Mouse (Mus musculus) embryonic facial prominence, embryonic 12.5 days (tissue): ENCODE results near the gene Slfn3. TPM values are rescaled to one million over a fixed set of nuclear protein-coding genes. Genes with fewer than 3 reads are reported as not detected.
"Not testable (repeated sequence)": the region's sequence is repeated elsewhere in the genome, so short reads cannot be mapped to it uniquely, and the experiment has no call there.

Experiments used
- ATAC-seq: fragments of 200-750 bp; cut with Nextera tagmentation; 2 replicates; pipeline ENCODE4 v1.8.0; 2017; ENCODE audit not compliant: insufficient number of reproducible peaks, insufficient read depth, low FRiP score, low TSS enrichment
- H3K27ac ChIP-seq: fragments of 300-500 bp; sonication (generic); 2 replicates; pipeline ENCODE4 v1.5.1; 2016; ENCODE audit warnings: mild to moderate bottlenecking
- H3K27me3 ChIP-seq: fragments of 300-500 bp; sonication (generic); 2 replicates; pipeline ENCODE4 v1.6.1; 2016; ENCODE audit warnings: mild to moderate bottlenecking, moderate library complexity
- H3K36me3 ChIP-seq: fragments of 300-500 bp; sonication (generic); 2 replicates; pipeline ENCODE4 v1.6.1; 2016; ENCODE audit warnings: mild to moderate bottlenecking
- H3K4me1 ChIP-seq: fragments of 300-500 bp; sonication (generic); 2 replicates; pipeline ENCODE4 v1.6.1; 2016
- H3K4me2 ChIP-seq: fragments of 300-500 bp; sonication (generic); replicated peaks from 2 replicates; pipeline ENCODE4 v1.6.1; 2016; ENCODE audit warnings: mild to moderate bottlenecking, moderate library complexity
- H3K4me3 ChIP-seq: fragments of 300-500 bp; sonication (generic); 2 replicates; pipeline ENCODE4 v1.5.1; 2016; ENCODE audit warnings: mild to moderate bottlenecking
- H3K9ac ChIP-seq: fragments of 300-500 bp; sonication (generic); 2 replicates; pipeline ENCODE4 v1.6.1; 2016; ENCODE audit warnings: mild to moderate bottlenecking, moderate library complexity
- H3K9me3 ChIP-seq: fragments of 300-500 bp; sonication (generic); 2 replicates; pipeline ENCODE4 v1.6.1; 2016; ENCODE audit warnings: mild to moderate bottlenecking, moderate library complexity
- WGBS: fragments of 180-500 bp; shearing (Covaris S2); methylation state at CpG from one replicate; pipeline ENCODE4 v1.1.7; 2016; 5-methylcytosine and 5-hydroxymethylcytosine counted together
- polyA plus RNA-seq: library from polyadenylated mRNA; unstranded; fragments of >200 nt; fragmentation: Nextera tagmentation; extraction: Ambion mirVana; gene quantifications from 2 replicates; pipeline ENCODE4 v1.2.1, GENCODE M21; 2016

Slfn3 gene
- polyA plus RNA-seq, 1 experiment from 2014 or later: 2.4 TPM

- ATAC-seq: no peak
- H3K27me3 ChIP-seq: no peaks in the 10 kb centered on the region
- H3K4me2 ChIP-seq: no peak overlapping the region
- H3K4me3 ChIP-seq: no peak overlapping the region
- H3K36me3 ChIP-seq: no peaks in the 10 kb centered on the region
- H3K9ac ChIP-seq: no peak overlapping the region
- H3K27ac ChIP-seq: no peak overlapping the region
- H3K9me3 ChIP-seq: no peaks in the 10 kb centered on the region
- H3K4me1 ChIP-seq: no peaks in the 10 kb centered on the region
- 86% methylated on average over 7 of the region's 7 CpGs for WGBS
Measured at GRCm38 (mm10) chr11:83227926-83228723, 37.0 kb downstream of the Slfn3 start.

GRCm38 (mm10) chr11:83230966-83231365 lies 39.8 kb downstream of the Slfn3 start:
- Histone ChIP-seq H3K4me1 (no peaks in the 10 kb centered on the region), H3K27ac (no peak overlapping the region), H3K4me3 (no peak overlapping the region), H3K4me2 (no peak overlapping the region), H3K27me3 (no peaks in the 10 kb centered on the region), H3K9me3 (no peaks in the 10 kb centered on the region), H3K9ac (no peak overlapping the region), H3K36me3 (no peaks in the 10 kb centered on the region)
- no peak for ATAC-seq
- WGBS: 68% methylated on average over 3 of the region's 3 CpGs

GRCm38 (mm10) chr11:83233621-83234020 lies 42.5 kb downstream of the Slfn3 start:
- WGBS: 33% methylated on average over 5 of the region's 5 CpGs
- not testable (repeated sequence) for H3K9ac ChIP-seq, H3K4me1 ChIP-seq, ATAC-seq, H3K4me3 ChIP-seq, H3K27ac ChIP-seq, H3K36me3 ChIP-seq, H3K27me3 ChIP-seq, H3K4me2 ChIP-seq, H3K9me3 ChIP-seq

GRCm38 (mm10) chr11:83237390-83237789 lies 46.3 kb downstream of the Slfn3 start:
- not testable (repeated sequence) for H3K4me1 ChIP-seq, H3K9me3 ChIP-seq, H3K27me3 ChIP-seq, H3K4me2 ChIP-seq, ATAC-seq, H3K9ac ChIP-seq, H3K27ac ChIP-seq, H3K4me3 ChIP-seq, H3K36me3 ChIP-seq
- 86% methylated on average over 9 of the region's 9 CpGs for WGBS

GRCm38 (mm10) chr11:83238389-83238788 lies 47.3 kb downstream of the Slfn3 start:
- H3K27me3 ChIP-seq: no peaks in the 10 kb centered on the region
- H3K9me3 ChIP-seq: no peaks in the 10 kb centered on the region
- no peak for ATAC-seq
- H3K27ac ChIP-seq: no peak overlapping the region
- WGBS: 86% methylated on average over 2 of the region's 2 CpGs
- no peak overlapping the region for H3K9ac ChIP-seq
- no peak overlapping the region for H3K4me3 ChIP-seq
- H3K36me3 ChIP-seq: no peaks in the 10 kb centered on the region
- no peaks in the 10 kb centered on the region for H3K4me1 ChIP-seq
- H3K4me2 ChIP-seq: no peak overlapping the region

GRCm38 (mm10) chr11:83239811-83240210 lies 48.7 kb downstream of the Slfn3 start:
- Histone ChIP-seq H3K9ac (no peak overlapping the region), H3K36me3 (no peaks in the 10 kb centered on the region), H3K27ac (no peak overlapping the region), H3K9me3 (no peaks in the 10 kb centered on the region), H3K4me2 (no peak overlapping the region), H3K4me3 (no peak overlapping the region), H3K27me3 (no peaks in the 10 kb centered on the region), H3K4me1 (no peaks in the 10 kb centered on the region)
- 18% methylated on average over 2 of the region's 2 CpGs for WGBS
- ATAC-seq: no peak

GRCm38 (mm10) chr11:83257211-83257610 lies 66.1 kb downstream of the Slfn3 start:
- not testable (repeated sequence) for H3K27ac ChIP-seq, ATAC-seq, H3K4me3 ChIP-seq, H3K9me3 ChIP-seq, H3K9ac ChIP-seq, H3K36me3 ChIP-seq, H3K27me3 ChIP-seq, H3K4me1 ChIP-seq, H3K4me2 ChIP-seq
- 74% methylated on average over 5 of the region's 5 CpGs for WGBS

GRCm38 (mm10) chr11:83262673-83263072 lies 71.5 kb downstream of the Slfn3 start:
- no peak for ATAC-seq
- H3K4me2 ChIP-seq: no peak overlapping the region
- no peaks in the 10 kb centered on the region for H3K36me3 ChIP-seq
- WGBS: 90% methylated on average over 1 of the region's 1 CpGs
- no peak overlapping the region for H3K4me3 ChIP-seq
- no peaks in the 10 kb centered on the region for H3K9me3 ChIP-seq
- no peak overlapping the region for H3K27ac ChIP-seq
- no peaks in the 10 kb centered on the region for H3K4me1 ChIP-seq
- no peak overlapping the region for H3K9ac ChIP-seq
- no peaks in the 10 kb centered on the region for H3K27me3 ChIP-seq

GRCm38 (mm10) chr11:83263146-83263545 lies 72.0 kb downstream of the Slfn3 start:
- 58% methylated on average over 3 of the region's 3 CpGs for WGBS
- no peak for ATAC-seq

More at GRCm38 (mm10) chr11:83263146-83263545, 72.0 kb downstream of the Slfn3 start:
- Histone ChIP-seq H3K4me2 (no peak overlapping the region), H3K27ac (no peak overlapping the region), H3K9ac (no peak overlapping the region), H3K9me3 (no peaks in the 10 kb centered on the region), H3K36me3 (no peaks in the 10 kb centered on the region), H3K4me3 (no peak overlapping the region), H3K4me1 (no peaks in the 10 kb centered on the region), H3K27me3 (no peaks in the 10 kb centered on the region)

Other genes with a start within 250 kb of the Slfn3 start
- gene Slfn5, start 240.0 kb upstream of the Slfn3 start, polyA plus RNA-seq: 1.2 and 1.3 TPM in 2 replicates
- gene Slfn9, start 199.5 kb upstream of the Slfn3 start, polyA plus RNA-seq: 18.1 and 19.2 TPM in 2 replicates
- 0.20 and 0.64 TPM in 2 replicates for gene Slfn8, start 170.5 kb upstream of the Slfn3 start, polyA plus RNA-seq
- gene Slfn2, start 126.2 kb upstream of the Slfn3 start, polyA plus RNA-seq: 1.6 and 1.7 TPM in 2 replicates
- 0.12 TPM in 1 of 2 replicates, not detected in the other for gene Slfn1, start 74.5 kb upstream of the Slfn3 start, polyA plus RNA-seq
- gene Slfn4, start 16.1 kb upstream of the Slfn3 start, polyA plus RNA-seq: not detected in 2 replicates
- gene Slfn14, start 95.4 kb downstream of the Slfn3 start, polyA plus RNA-seq: 0.73 and 0.88 TPM in 2 replicates
- gene Ap2b1, start 107.7 kb downstream of the Slfn3 start, polyA plus RNA-seq: 65.7 and 67.9 TPM in 2 replicates
- gene Pex12, start 111.3 kb downstream of the Slfn3 start, polyA plus RNA-seq: 14.9 and 15.5 TPM in 2 replicates
- 6.3 and 6.9 TPM in 2 replicates for gene Rasl10b, start 217.8 kb downstream of the Slfn3 start, polyA plus RNA-seq
- gene Gas2l2, start 238.1 kb downstream of the Slfn3 start, polyA plus RNA-seq: 0.06 and 0.09 TPM in 2 replicates
- 0.45 and 0.60 TPM in 2 replicates for gene 1700020L24Rik, start 246.3 kb downstream of the Slfn3 start, polyA plus RNA-seq